Mouse (Mus musculus) heart, postnatal 25 days (tissue): ENCODE measurements at regions not wholly inside any gene's neighbourhood (a gene's known extent, or its start where the extent isn't known, plus 50 kb on each side); places are given as distances from the start of the nearest gene placed in this dataset.
"Not testable (repeated sequence)": the region's sequence is repeated elsewhere in the genome, so short reads cannot be mapped to it uniquely, and the experiment has no call there.

Experiments
- DNase-seq: peaks from one replicate; pipeline ENCODE4 v3.0.0; 2022; ENCODE audit warnings: low spot score
- intact Hi-C: fragments of 180-260 bp; cut with DNase I; formaldehyde crosslinking; loops from one replicate; pipeline ENCODE4 v1.15.1; 2025

DNA sequence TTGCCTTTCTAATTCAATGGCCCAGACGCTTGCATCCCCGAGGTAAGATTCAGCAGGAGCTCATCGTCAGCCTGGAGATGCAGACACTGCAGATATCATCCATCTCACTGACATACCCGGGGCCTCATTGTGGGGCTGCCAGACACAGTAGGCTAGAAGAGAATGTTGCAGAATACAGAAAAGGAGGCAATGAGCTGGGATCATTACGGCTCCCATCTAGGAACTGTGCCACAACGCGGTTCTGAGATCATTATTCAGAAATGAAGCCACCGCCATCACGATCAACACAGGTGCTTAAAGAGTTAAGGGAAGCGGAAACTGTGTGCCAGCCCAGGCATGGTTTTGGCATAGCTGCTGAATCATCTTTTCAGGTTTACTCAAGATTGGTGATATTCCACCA, 158.1 kb upstream of the Gm11146 start:
- DNase-seq = no peak
- intact Hi-C loops = no loop called here

DNA sequence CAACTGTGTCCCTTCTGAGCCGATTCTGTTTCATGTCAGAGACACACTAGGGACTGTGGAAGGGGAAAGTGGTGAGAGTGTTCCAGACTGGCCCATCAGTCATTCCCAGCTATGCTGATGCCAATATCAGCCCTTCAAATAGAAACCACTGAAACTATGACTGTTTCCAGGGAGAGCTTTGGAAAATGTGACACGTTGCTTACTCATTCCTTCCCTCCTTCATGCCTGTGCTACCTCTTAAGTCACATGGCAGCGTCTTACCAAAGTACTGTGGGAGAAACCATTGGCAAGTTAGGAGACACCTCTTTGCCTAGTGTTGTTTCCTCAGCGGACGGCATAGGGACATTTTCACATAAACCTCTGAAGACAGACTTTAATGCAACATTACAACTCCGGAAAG, 153.0 kb upstream of the Gm11146 start:
- no peak for DNase-seq
- intact Hi-C loops = no loop called here

DNA sequence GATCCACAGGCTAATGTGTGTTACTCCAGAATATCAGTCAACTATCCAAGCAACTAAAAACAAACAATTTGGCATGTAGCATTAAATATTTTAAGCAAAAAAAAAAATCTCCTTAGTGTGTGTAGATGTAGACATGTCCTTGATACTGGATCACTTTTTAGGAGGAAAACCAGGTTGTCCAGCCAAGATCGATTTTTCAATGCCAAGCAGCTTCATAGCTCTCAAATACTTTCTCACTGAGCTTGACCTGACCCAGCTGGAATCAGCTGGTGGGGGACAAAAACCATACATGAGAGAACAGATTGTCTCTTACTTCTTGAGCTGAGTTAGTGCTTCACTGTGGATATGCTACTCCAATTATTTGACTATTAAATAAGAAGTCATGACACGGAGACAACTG, 147.6 kb upstream of the Gm11146 start:
- no peak for DNase-seq
- intact Hi-C loops = no loop called here

DNA sequence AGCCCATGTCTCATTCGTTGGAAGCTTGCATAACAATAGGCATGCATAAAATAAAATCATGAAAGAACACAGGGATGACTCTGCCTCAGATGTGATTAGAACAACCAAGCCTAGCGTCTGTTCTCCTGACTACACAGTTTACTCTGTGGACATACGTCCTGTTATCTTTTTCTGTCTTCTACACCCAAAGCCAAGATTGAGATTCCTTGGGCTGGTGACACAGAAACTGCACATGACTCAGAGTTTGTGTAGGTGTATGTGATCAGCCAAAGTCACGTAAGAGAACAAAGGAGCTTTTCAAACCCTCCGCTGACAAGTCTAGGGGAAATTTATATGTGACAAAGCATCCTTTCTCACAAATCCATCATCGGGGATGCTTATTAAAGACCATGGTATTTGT, 141.9 kb upstream of the Gm11146 start:
- intact Hi-C loops = no loop called here
- DNase-seq = no peak

DNA sequence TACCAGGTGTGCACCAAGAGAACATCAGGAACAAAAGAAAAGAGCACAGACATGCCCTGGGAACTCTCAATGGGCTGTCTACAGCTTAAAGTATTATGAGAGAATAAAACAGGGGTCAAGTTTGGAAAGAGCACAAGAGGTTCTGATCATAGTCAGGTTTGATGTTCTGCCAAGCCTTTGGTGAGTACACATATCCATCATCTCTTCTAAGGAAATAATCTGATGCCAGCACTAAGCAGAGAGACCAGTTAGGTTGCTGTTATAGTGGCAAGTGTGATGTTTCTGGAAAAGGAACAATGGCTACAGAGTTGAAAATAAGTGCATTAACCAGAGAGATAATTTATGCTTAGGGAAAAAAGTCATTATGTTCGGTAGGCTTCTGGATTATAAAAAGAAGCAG, 136.9 kb upstream of the Gm11146 start:
- DNase-seq = no peak
- intact Hi-C loops = no loop called here

DNA sequence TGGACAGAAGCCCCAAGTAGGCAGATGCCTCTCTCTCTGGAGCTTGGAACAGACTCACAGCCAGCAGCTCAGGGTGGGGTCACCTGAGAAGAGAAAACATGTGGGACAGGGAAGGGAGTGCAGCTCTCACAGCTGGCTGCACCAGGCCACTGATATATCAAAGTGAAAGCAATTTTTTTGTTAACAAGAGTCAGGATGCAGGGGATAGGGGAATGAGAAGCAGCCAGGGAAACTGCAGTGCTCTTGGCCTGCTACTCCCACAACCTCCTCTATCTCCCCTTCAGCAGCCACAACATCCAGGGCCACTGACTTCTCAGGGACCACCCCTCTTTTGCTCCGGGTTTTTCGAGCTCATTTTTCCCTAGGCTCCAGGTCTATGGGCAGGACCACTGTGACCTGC, 117.5 kb upstream of the Gm11146 start:
- intact Hi-C loops = no loop called here
- DNase-seq = no peak

DNA sequence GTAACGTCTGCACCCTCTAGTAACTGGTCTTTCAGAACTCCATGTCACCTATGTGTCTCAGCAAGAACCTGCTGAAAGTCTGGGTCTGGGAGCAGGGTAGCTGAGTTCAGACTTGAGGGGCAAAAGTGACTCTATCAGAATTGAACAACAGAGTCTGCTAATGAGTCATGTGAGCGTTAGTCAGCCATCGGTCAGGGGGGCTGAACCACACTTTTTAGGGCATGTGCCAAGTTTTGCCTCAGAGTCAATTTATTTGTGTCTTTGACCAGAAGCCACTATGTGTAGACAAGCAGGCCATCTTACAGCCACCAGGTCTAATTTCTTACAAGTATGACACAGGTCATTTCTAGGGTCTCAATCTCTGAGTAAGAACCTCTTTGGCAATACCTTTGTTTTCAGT, 115.9 kb upstream of the Gm11146 start:
- intact Hi-C loops, DNase-seq: not testable (repeated sequence)

DNA sequence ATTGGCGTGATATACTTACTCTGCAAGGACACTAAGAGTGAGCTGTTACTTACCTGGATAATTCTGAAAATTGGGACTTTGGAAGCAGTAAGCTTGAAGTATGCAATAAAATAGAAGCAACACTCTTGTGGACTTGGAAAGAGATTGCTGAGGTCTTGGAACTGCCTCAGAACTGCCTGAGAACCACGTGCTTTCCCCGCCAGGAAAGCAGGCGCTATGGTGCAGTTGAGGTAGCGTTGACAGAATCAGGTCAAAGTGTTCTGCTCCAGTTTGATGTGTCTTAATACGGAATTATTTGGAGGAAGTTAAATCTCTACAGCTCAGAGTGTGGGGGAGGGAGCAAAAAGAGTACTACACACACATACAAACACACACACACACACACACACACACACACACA, 102.8 kb upstream of the Gm11146 start:
- intact Hi-C loops = no loop called here
- no peak for DNase-seq

DNA sequence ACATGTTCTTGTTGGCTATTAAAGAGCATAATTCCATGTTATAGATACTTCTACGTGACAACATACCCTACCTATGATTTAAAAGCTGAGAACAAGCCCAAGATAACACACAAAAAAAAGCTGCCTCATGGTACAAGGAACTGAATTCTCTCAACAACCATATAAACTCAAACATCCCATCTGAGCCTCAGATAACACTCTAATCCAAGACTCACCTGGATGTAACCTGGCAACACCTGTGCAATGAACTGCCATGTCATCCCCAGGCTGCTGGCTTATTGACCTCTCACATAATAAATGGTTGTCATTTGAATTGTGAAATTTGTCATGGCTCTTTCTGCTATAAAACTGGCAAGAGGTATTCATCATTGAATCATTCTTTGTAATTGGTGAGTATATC, 93.5 kb upstream of the Gm11146 start:
- DNase-seq = no peak
- intact Hi-C loops = no loop called here

DNA sequence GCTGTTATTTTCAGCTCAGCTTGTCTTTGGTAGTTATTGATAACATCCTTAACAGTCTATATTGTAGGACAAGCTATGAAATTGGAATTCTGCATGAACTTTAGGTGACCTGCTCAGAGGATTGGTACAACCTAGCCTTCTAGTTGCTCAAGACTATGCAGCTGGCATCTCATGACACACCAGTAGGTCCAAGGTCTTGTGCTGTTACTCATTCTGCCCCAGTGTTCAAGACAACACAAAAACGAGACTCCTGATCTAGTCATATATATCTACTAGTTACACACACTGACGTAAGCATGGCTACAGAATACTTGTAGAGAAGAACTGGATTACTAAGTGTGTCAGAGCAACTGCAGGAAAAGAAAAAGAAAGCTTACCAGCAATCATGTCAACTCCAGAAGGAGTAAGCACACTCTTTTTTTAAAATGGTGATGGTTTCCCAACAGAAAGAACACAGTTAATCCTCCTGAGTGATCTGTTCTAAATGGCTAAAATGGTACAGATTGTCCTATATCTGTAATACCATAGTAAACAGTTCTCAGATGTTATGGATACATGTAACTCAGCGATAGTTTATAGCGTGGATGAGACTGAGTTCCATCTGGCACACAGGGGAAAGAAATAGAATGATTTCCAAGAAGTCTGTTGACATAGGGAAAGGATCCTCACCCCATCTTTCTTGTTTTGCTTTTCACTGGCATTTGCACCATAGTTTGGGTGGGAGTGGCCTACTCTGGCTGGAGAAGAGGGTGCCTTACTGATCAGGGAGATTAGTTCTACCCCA, 85.4 kb upstream of the Gm11146 start:
- intact Hi-C loops = no loop called here
- DNase-seq = no peak

DNA sequence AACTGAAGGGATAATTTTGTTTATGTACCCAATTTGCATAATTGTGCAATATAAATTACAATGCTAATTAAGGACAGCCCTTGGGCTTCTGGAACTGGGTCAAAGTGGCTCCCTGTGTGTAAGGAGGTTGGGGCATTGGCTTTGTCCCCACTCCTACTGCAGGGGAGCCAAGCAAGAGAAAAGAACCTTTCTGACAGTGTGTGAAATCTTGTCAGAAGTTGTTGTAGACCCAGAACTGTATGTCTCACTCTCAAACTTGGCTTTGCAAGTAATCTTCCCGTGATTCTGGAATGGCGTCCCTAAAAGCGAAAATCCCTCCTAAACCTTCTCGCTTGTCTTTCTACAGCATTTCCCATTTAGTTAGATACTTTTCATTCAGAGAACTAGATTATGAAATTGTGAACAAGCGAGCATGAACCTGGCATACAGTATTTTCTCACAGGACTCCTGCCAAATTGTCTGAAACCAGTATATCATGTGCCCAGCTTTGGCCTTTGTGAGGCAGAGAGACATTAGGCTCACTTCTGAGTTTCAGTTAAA, 83.8 kb upstream of the Gm11146 start:
- DNase-seq = no peak
- intact Hi-C loops = no loop called here

DNA sequence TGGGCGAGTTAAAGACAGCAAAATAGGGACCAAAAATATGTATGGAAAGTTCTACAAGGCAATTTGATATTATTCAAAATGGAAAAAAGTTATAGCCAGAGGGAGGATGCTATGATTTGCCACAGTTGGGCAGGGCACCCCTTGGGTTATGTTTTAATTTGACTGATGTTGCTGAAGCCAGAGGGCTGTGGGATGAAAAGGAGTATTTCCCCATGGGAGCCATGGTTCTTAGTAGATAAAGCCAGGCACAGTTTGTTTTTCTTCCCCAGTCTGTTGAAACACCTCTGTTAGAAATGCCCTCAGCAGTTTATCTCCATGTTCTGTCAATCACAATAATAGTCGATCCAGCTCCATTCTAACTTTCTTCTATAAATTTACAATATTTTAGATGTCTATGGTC, 82.6 kb upstream of the Gm11146 start:
- intact Hi-C loops = no loop called here
- DNase-seq = no peak

DNA sequence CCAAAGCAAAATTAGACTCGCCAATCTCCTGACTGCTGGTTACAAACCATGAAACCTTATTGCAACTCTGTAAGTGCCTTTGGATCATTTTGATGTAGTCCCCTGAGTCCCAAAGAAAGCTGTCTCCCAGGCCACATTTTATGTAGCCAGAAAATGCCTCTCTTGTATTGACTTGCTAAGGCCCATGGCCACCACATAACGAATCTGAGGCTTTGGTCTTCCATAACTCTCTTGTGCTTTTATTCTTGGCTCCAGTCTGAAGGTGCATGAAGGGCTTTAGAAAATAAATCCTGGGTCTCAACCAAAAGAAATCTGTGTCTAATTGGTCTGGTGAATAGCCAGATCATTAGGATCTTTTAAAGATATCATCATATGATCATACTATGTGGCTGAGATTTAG, 77.3 kb upstream of the Gm11146 start:
- intact Hi-C loops = no loop called here
- DNase-seq = no peak

DNA sequence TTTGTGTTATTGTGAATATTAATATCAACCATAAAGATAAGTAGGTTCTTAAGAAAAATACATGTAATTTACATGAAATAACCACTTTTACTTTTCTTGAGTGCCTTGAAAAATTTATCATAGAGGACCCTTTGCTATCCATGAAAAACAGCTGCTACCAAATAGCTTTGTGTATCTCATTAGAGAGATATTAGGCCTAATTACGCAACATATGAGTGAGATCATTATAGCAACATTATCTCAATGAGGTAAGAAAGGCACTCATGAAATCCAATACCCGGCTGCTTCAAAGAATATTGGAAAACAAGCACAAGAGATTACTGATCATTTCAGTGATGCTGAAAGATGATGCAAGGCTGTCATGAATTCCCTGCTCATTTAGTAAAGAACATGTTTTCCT, 74.9 kb upstream of the Gm11146 start:
- DNase-seq = no peak
- intact Hi-C loops = no loop called here

DNA sequence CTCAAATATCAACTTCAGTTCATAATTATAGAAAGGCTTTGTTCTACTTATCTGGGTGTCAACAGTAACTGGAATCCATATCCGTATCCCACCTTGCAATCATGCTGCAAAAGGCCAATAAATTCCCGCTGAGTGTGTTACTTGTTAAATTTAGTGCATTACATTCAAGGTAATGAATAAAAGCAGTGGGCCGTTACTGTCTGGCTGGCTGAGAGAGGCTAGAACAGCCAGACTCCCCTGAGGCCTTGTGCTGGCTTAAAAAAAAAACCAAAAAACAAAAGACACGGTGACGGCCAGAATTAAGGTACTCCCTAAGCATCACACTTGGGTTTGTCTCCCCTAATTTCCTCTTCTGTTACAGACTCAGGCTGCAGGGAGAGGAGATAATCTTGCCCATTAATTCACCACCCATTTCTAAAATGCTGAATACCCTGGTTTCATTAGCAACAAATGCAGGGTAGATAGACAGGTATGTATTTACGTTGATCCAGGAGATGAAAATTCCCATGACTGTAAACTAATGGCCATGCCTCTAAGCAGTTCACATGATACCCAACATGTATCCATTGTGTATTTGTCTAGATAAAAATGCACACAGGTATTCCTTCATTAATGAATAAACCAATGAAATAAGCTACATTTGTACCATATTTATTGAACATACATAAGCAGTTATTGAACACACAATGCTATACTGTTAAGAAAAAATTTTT, 74.1 kb upstream of the Gm11146 start:
- DNase-seq = no peak
- intact Hi-C loops = no loop called here

DNA sequence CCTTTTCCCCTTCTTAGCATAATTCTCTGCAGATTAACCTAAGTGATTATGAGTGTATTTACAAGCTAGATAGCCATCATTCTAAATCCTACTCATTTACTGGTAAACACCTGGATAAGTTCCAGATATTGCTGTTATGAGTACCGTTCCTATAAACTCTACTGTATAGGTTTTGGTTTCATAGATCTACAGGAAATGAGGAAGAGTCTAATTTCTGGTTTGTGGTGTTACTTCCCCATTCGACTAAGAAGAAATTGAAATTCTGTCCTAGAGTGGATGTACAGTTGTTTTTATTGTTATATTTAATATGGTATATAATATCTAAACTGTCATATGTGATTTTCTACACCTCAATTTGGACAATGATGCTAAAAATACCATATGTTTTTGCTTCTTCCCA, 69.4 kb upstream of the Gm11146 start:
- intact Hi-C loops = no loop called here
- DNase-seq = no peak

DNA sequence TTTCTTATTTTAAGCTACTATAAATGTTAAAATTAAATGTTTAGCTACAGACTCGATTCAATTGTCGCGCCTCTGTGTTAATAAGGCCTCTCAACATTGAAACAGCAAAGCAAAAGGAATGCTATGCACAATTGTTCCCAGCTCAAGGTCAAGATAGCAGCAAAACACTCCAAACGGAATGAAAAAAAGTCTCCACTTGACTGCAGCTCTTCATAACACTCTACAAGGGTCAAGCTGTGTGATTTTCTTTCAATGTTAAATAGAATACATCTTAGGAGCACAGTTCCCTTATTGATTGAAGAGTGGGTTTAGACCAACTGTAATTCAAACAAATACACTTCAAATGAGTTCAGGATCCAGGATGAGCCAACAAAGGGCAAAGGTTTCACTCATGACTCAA, 63.9 kb upstream of the Gm11146 start:
- no peak for DNase-seq
- intact Hi-C loops = no loop called here

DNA sequence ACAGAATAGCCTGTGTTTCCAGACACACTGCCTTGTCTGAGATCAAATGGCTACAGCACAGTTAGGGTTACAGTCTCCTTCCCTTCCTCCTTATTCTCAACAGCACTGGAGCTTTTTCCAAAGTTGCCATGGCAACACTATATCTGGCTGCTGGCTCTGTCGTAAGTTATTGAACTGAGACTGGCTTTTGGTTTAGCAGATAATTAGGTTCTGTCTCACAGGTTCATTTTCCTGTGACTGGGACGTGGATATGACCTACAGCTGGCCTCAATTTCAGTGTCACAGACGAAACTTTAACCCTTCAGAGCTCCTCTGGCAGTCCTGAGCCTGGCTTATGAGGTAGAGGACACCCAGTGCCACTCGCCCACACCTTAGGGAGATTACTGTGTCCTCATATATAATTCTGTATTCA, 60.2 kb upstream of the Gm11146 start:
- intact Hi-C loops = no loop called here
- no peak for DNase-seq

DNA sequence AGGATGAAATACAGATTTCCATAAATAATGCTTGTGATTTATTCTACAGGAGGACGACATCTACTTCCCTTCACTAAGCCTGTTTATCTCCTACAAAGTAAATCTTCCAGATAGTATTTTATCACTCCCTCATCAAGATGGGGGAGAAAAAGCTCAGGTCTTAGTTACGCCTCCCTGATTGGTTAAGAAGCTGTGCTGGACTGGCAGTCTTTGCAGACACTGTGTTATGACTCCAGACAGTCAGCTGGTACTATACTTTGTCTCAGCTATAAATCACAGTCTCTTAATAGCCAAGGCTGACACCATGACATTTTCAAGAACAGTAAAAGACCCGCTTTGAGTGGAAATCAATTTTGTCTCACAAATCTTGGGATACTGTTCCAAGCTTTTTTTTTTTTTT, 51.4 kb upstream of the Gm11146 start:
- intact Hi-C loops = no loop called here
- DNase-seq = no peak
